Mouse (Mus musculus) stomach, postnatal 0 days (tissue): ENCODE data around the gene Prr15l. TPM values are rescaled to one million over a fixed set of nuclear protein-coding genes. Genes with fewer than 3 reads are reported as not detected.
A peak's percentile ranks its signal among the peaks of the same experiment; 100 is the strongest.

Source experiments
- ATAC-seq: fragments of 200-750 bp; cut with Nextera tagmentation; 2 replicates; pipeline ENCODE4 v1.8.0; 2017; ENCODE audit not compliant: low FRiP score, low TSS enrichment
- DNase-seq: peaks from one replicate; pipeline ENCODE4 v3.0.0-alpha.2; 2016; ENCODE audit warnings: low spot score
- H3K27ac ChIP-seq: fragments of 300-500 bp; sonication (generic); replicated peaks from 2 replicates; pipeline ENCODE4 v1.5.1; 2014; ENCODE audit warnings: mild to moderate bottlenecking, control low read depth
- H3K27me3 ChIP-seq: fragments of 300-500 bp; sonication (generic); 2 replicates; pipeline ENCODE4 v1.6.1; 2014; ENCODE audit warnings: low read length; ENCODE audit not compliant: control insufficient read depth, insufficient read depth
- H3K36me3 ChIP-seq: fragments of 300-500 bp; sonication (generic); 2 replicates; pipeline ENCODE4 v1.6.1; 2014; ENCODE audit warnings: low read length, mixed read lengths; ENCODE audit not compliant: control insufficient read depth, insufficient read depth
- H3K4me1 ChIP-seq: fragments of 300-500 bp; sonication (generic); replicated peaks from 2 replicates; pipeline ENCODE4 v1.6.1; 2014; ENCODE audit warnings: antibody characterized with exemption; ENCODE audit not compliant: control insufficient read depth, insufficient read depth
- H3K4me2 ChIP-seq: fragments of 300-500 bp; sonication (generic); replicated peaks from 2 replicates; pipeline ENCODE4 v1.6.1; 2014; ENCODE audit warnings: low read depth, mild to moderate bottlenecking, control low read depth, moderate library complexity
- H3K4me3 ChIP-seq: fragments of 300-500 bp; sonication (generic); 2 replicates; pipeline ENCODE4 v1.5.1; 2014; ENCODE audit warnings: low read depth, low read length, control low read depth
- H3K9ac ChIP-seq: fragments of 300-500 bp; sonication (generic); 2 replicates; pipeline ENCODE4 v1.6.1; 2014; ENCODE audit warnings: mild to moderate bottlenecking, low read length, control low read depth, mixed read lengths
- H3K9me3 ChIP-seq: fragments of 300-500 bp; sonication (generic); 2 replicates; pipeline ENCODE4 v1.6.1; 2016; ENCODE audit warnings: low read length; ENCODE audit not compliant: control insufficient read depth
- CTCF ChIP-seq: IDR thresholded peaks from 2 replicates; pipeline ENCODE4 v1.5.1; 2016; ENCODE audit warnings: antibody characterized with exemption, low read depth, mild to moderate bottlenecking, moderate library complexity
- EP300 ChIP-seq: optimal IDR thresholded peaks from 2 replicates; pipeline ENCODE3; 2016; ENCODE audit warnings: antibody characterized with exemption
- WGBS: fragments of 180-500 bp; shearing (Covaris S2); extraction: QIAGEN DNeasy Blood & Tissue Kit; methylation state at CpG from one replicate; pipeline ENCODE4 v1.1.7; 2014; 5-methylcytosine and 5-hydroxymethylcytosine counted together
- polyA plus RNA-seq: library from polyadenylated mRNA; unstranded; fragments of >200 nt; fragmentation: Nextera tagmentation; extraction: Ambion mirVana; gene quantifications from 2 replicates; pipeline ENCODE4 v1.2.1, GENCODE M21; 2015

Prr15l gene
- polyA plus RNA-seq, 1 experiment from 2014 or later: 112 TPM

GRCm38 (mm10) chr11:96925469-96926148 is 2.3 kb upstream of the Prr15l start:
- Histone ChIP-seq H3K4me3 (no peak overlapping the region), H3K27me3 (no peaks in the 10 kb centered on the region), H3K9ac (no peak overlapping the region), H3K9me3 (no peaks in the 10 kb centered on the region), H3K27ac (peak overlapping the region; percentile 84), H3K4me2 (no peak overlapping the region), H3K36me3 (no peaks in the 10 kb centered on the region), H3K4me1 (no peaks in the 10 kb centered on the region)
- 69% methylated on average over 12 of the region's 12 CpGs for WGBS
- no peak for TF ChIP-seq EP300
- no peak for TF ChIP-seq CTCF
- peak; percentile 83 for DNase-seq
- peak; percentile 66 for ATAC-seq

- H3K9ac ChIP-seq: no peak overlapping the region
- H3K27me3 ChIP-seq: no peaks in the 10 kb centered on the region
- DNase-seq (no peak), ATAC-seq (no peak)
- TF ChIP-seq EP300: no peak
- TF ChIP-seq CTCF: peak; percentile 4; the same call in 1 of the 2 replicates
- peak overlapping the region; percentile 84; the same call in 1 of the 2 replicates for H3K27ac ChIP-seq
- 77% methylated on average over 5 of the region's 5 CpGs for WGBS
- no peaks in the 10 kb centered on the region for H3K36me3 ChIP-seq
- H3K4me3 ChIP-seq: no peak overlapping the region
- no peaks in the 10 kb centered on the region for H3K9me3 ChIP-seq
- H3K4me1 ChIP-seq: no peaks in the 10 kb centered on the region
- no peak overlapping the region for H3K4me2 ChIP-seq
Observed at GRCm38 (mm10) chr11:96926587-96926986, 1.3 kb upstream of the Prr15l start.

- ATAC-seq (peak; percentile 80), DNase-seq (peak; percentile 87)
- no peaks in the 10 kb centered on the region for H3K36me3 ChIP-seq
- H3K27me3 ChIP-seq: no peaks in the 10 kb centered on the region
- H3K9ac ChIP-seq: no peak overlapping the region
- TF ChIP-seq CTCF (no peak), EP300 (peak; percentile 39)
- no peaks in the 10 kb centered on the region for H3K4me1 ChIP-seq
- peak overlapping the region; percentile 37; the same call in 1 of the 2 replicates for H3K4me3 ChIP-seq
- 0 out of 2 replicates have a peak overlapping the region, but pooled peaks have one; percentile 17 for H3K4me2 ChIP-seq
- H3K27ac ChIP-seq: peak overlapping the region; percentile 91
- WGBS: 5% methylated on average over 5 of the region's 5 CpGs
- no peaks in the 10 kb centered on the region for H3K9me3 ChIP-seq
Observed at GRCm38 (mm10) chr11:96928691-96929090, 787 bp downstream of the Prr15l start.

- TF ChIP-seq CTCF: no peak
- TF ChIP-seq EP300: no peak
- Histone ChIP-seq H3K4me2 (peak overlapping the region; percentile 45), H3K4me3 (peak overlapping the region; percentile 37), H3K27ac (peak overlapping the region; percentile 91), H3K9me3 (no peaks in the 10 kb centered on the region), H3K27me3 (no peaks in the 10 kb centered on the region), H3K4me1 (no peaks in the 10 kb centered on the region), H3K36me3 (no peaks in the 10 kb centered on the region), H3K9ac (peak overlapping the region; percentile 67)
- WGBS: 10% methylated on average over 13 of the region's 13 CpGs
- DNase-seq: peak; percentile 88
- ATAC-seq: peak; percentile 84
Observed at GRCm38 (mm10) chr11:96929096-96929765, 1.3 kb downstream of the Prr15l start.

- Histone ChIP-seq H3K9ac (peak overlapping the region; percentile 67), H3K4me3 (peak overlapping the region; percentile 37), H3K36me3 (no peaks in the 10 kb centered on the region), H3K4me1 (no peaks in the 10 kb centered on the region), H3K4me2 (peak overlapping the region; percentile 45), H3K27me3 (no peaks in the 10 kb centered on the region), H3K9me3 (no peaks in the 10 kb centered on the region), H3K27ac (peak overlapping the region; percentile 91)
- DNase-seq (peak; percentile 59), ATAC-seq (peak; percentile 4; the same call in 1 of the 2 replicates)
- 49% methylated on average over 9 of the region's 9 CpGs for WGBS
- TF ChIP-seq CTCF (no peak), EP300 (no peak)
Observed at GRCm38 (mm10) chr11:96929766-96930331, 1.9 kb downstream of the Prr15l start.
